Mouse (Mus musculus) CD4-positive, CD25-positive, alpha-beta regulatory T cell, adult 2 months (primary cell): Measurements from ENCODE around the gene Ankrd33b.

ENCODE experiments used
- DNase-seq: peaks from one replicate; pipeline ENCODE4 v3.0.0-alpha.2; 2012; ENCODE audit warnings: low read depth, low spot score

The Ankrd33b gene

GRCm38 (mm10) chr15:31367481-31368200, at the start of gene Ankrd33b:
Gene Ankrd33b (minus strand): TSS chr15:31367726.
- no peak for DNase-seq

- DNase-seq = no peak
Measured at GRCm38 (mm10) chr15:31415181-31415580, 47.7 kb upstream of the Ankrd33b start.

- no peak for DNase-seq
Measured at GRCm38 (mm10) chr15:31414179-31414898, 46.8 kb upstream of the Ankrd33b start.

- DNase-seq = no peak
Measured at GRCm38 (mm10) chr15:31413662-31414061, 46.1 kb upstream of the Ankrd33b start.

- DNase-seq = no peak
Measured at GRCm38 (mm10) chr15:31412933-31413332, 45.4 kb upstream of the Ankrd33b start.

GRCm38 (mm10) chr15:31412436-31412835, 44.9 kb upstream of the Ankrd33b start:
- no peak for DNase-seq

GRCm38 (mm10) chr15:31407490-31407889, 40.0 kb upstream of the Ankrd33b start:
- DNase-seq = no peak

GRCm38 (mm10) chr15:31406881-31407280, 39.4 kb upstream of the Ankrd33b start:
- DNase-seq = no peak

- no peak for DNase-seq
Measured at GRCm38 (mm10) chr15:31404346-31404745, 36.8 kb upstream of the Ankrd33b start.

- DNase-seq = no peak
Measured at GRCm38 (mm10) chr15:31402200-31402892, 34.8 kb upstream of the Ankrd33b start.

- no peak for DNase-seq
Measured at GRCm38 (mm10) chr15:31400974-31401373, 33.4 kb upstream of the Ankrd33b start.

- no peak for DNase-seq
Measured at GRCm38 (mm10) chr15:31398769-31399168, 31.2 kb upstream of the Ankrd33b start.

GRCm38 (mm10) chr15:31397379-31397778, 29.9 kb upstream of the Ankrd33b start:
- DNase-seq = no peak

- DNase-seq = no peak
Measured at GRCm38 (mm10) chr15:31396755-31397154, 29.2 kb upstream of the Ankrd33b start.

GRCm38 (mm10) chr15:31395986-31396385, 28.5 kb upstream of the Ankrd33b start:
- DNase-seq = no peak

- no peak for DNase-seq
Measured at GRCm38 (mm10) chr15:31393402-31393801, 25.9 kb upstream of the Ankrd33b start.

GRCm38 (mm10) chr15:31392705-31393104, 25.2 kb upstream of the Ankrd33b start:
- DNase-seq = no peak

GRCm38 (mm10) chr15:31392135-31392534, 24.6 kb upstream of the Ankrd33b start:
- DNase-seq = no peak

- no peak for DNase-seq
Measured at GRCm38 (mm10) chr15:31381936-31382468, 14.5 kb upstream of the Ankrd33b start.

GRCm38 (mm10) chr15:31379471-31379870, 11.9 kb upstream of the Ankrd33b start:
- DNase-seq = no peak

GRCm38 (mm10) chr15:31375212-31375611, 7.7 kb upstream of the Ankrd33b start:
- DNase-seq = no peak

GRCm38 (mm10) chr15:31369125-31369612, 1.6 kb upstream of the Ankrd33b start:
- no peak for DNase-seq
